Mouse (Mus musculus) embryonic fibroblast, embryonic 13.5 days (primary cell): ENCODE results near the gene Phactr4. TPM values are rescaled to one million over a fixed set of nuclear protein-coding genes. Genes with fewer than 3 reads are reported as not detected.

Experiments
- H3K27ac ChIP-seq: 2 replicates; pipeline ENCODE4 v1.5.1; 2012; ENCODE audit warnings: low read length, control low read depth, inconsistent platforms; ENCODE audit not compliant: insufficient read depth
- H3K4me1 ChIP-seq: 2 replicates; pipeline ENCODE4 v1.6.1; 2011; ENCODE audit warnings: low read length; ENCODE audit not compliant: control insufficient read depth, insufficient read depth
- H3K4me3 ChIP-seq: 2 replicates; pipeline ENCODE4 v1.5.1; 2011; ENCODE audit warnings: mild to moderate bottlenecking, control low read depth, low read length; ENCODE audit not compliant: insufficient read depth
- CTCF ChIP-seq: IDR thresholded peaks from 2 replicates; pipeline ENCODE4 v1.5.1; 2011; ENCODE audit warnings: mild to moderate bottlenecking, control low read depth, low read length, moderate library complexity, borderline replicate concordance; ENCODE audit not compliant: insufficient read depth
- POLR2A ChIP-seq: IDR thresholded peaks from 2 replicates; pipeline ENCODE4 v1.6.1; 2011; ENCODE audit warnings: low read depth, mild to moderate bottlenecking, control low read depth, low read length, moderate library complexity
- polyA plus RNA-seq: library from polyadenylated mRNA; stranded (reverse); fragments of >200 nt; gene quantifications from 2 replicates; pipeline ENCODE4 v1.2.4, GENCODE M21; 2011; ENCODE audit warnings: low read depth; ENCODE audit not compliant: missing spikeins, insufficient read length

Gene Phactr4
- polyA plus RNA-seq, 1 experiment = 28.5 TPM

DNA sequence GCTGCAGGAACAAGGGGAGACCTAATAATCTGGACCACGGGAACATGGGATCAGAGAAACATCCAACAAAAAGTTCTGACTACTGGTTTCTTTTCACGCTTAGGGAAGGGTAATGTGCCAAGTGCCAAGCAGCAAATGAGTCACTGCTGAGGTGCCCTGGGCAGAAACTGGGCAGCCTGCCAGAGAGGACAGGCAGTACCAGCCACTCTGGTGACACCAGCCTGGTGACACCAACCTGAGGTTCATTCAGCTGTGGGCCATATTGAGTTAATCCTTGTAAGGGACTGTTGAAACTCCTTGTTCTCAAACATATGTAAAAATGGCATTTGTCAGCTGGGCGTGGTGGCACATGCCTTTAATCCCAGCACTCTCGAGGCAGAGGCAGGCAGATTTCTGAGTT is 67.7 kb downstream of the Phactr4 start:
- no peak for TF ChIP-seq CTCF
- TF ChIP-seq POLR2A = no peak
- Histone ChIP-seq H3K27ac (no peak overlapping the region), H3K4me1 (no peaks in the 10 kb centered on the region; the same call in 1 of the 2 replicates), H3K4me3 (no peak overlapping the region)

DNA sequence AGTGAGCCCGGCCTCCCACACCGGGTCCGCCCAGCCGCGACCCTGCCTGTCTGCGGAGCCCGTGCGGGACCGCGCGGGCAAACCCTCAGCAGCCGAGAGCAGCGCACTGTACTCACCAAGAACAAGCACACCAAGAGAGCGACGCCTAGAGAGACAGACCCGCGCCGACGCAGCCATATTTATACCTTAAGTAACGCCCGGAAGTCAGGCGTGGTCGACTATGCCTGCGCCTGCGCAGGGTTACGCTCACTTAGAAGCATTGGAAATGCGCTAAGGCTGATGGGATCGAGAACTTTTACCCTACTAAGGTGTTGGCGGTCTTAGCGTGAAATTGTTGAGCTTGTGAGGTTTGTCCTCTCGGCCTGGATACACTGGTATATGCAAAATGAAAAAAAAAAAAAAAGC is 68.8 kb downstream of the Phactr4 start, which contains the start of gene Rcc1:
Rcc1 (minus strand) TSS at position 125 of the 405 bp plus-strand sequence.
- no peaks in the 10 kb centered on the region; the same call in 1 of the 2 replicates for H3K4me1 ChIP-seq
- TF ChIP-seq POLR2A (peak; percentile 100), CTCF (no peak)
- H3K27ac ChIP-seq = peak within 1 kb of the TSS; percentile 86
- peak within 1 kb of the TSS; percentile 94 for H3K4me3 ChIP-seq

GRCm38 (mm10) chr4:132352739-132353138 is 69.5 kb downstream of the Phactr4 start:
- no peaks in the 10 kb centered on the region; the same call in 1 of the 2 replicates for H3K4me1 ChIP-seq
- TF ChIP-seq CTCF = no peak
- TF ChIP-seq POLR2A = no peak
- H3K4me3 ChIP-seq = peak overlapping the region; percentile 94
- H3K27ac ChIP-seq = peak overlapping the region; percentile 86

DNA sequence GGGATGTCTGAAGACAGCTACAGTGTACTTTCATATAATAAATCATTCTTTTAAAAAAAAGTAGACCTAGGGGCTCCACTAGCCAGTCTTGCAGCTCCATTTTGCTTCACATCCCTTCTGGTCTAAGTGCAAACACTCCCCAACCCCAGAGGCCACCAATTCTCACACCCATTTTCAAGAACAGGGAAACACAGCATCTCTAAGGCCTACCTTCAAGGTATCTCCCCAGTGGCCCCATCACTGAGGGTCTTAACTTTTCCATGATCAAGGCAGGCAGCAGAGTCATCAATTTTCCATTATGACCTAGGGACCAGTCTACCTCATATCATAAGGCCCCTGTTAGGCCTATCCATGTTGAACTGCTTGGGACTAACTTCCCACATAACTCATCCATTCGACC is 70.9 kb downstream of the Phactr4 start:
- no peaks in the 10 kb centered on the region; the same call in 1 of the 2 replicates for H3K4me1 ChIP-seq
- no peak for TF ChIP-seq CTCF
- TF ChIP-seq POLR2A = no peak
- H3K27ac ChIP-seq = peak overlapping the region; percentile 70
- H3K4me3 ChIP-seq = peak overlapping the region; percentile 94

DNA sequence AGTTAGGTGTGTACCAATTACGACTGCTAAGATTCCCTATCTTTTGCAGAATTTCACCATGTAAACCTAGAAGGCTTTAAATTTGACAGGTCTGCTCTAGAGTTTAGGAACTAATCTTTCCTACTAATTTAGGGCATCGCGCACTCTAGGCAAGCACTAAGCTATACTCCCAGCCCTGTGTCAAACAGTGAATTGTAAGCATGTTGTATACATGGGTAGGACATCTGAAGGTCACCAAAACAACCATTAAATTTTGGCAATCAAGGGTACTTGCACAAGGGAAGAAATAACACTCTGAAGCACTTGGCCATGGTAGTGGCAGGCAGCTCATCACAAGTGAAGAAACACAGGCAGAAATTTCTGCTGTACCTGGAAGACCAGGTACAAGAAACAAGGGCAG is 71.4 kb downstream of the Phactr4 start:
- H3K4me1 ChIP-seq = no peaks in the 10 kb centered on the region; the same call in 1 of the 2 replicates
- H3K4me3 ChIP-seq = peak overlapping the region; percentile 94
- TF ChIP-seq POLR2A = 0 out of 2 replicates have a peak, but pooled peaks have one; percentile 12
- no peak for TF ChIP-seq CTCF
- peak overlapping the region; percentile 36; the same call in 1 of the 2 replicates for H3K27ac ChIP-seq

- H3K4me3 ChIP-seq = no peak overlapping the region
- no peaks in the 10 kb centered on the region; the same call in 1 of the 2 replicates for H3K4me1 ChIP-seq
- TF ChIP-seq CTCF (no peak), POLR2A (peak; percentile 54; the same call in 1 of the 2 replicates)
- no peak overlapping the region; the same call in 1 of the 2 replicates for H3K27ac ChIP-seq
Measured at GRCm38 (mm10) chr4:132350123-132350740, 72.1 kb downstream of the Phactr4 start.

GRCm38 (mm10) chr4:132349495-132350122 is 72.7 kb downstream of the Phactr4 start:
- Histone ChIP-seq H3K27ac (no peak overlapping the region), H3K4me3 (no peak overlapping the region), H3K4me1 (no peaks in the 10 kb centered on the region; the same call in 1 of the 2 replicates)
- TF ChIP-seq POLR2A = peak; percentile 61; the same call in 1 of the 2 replicates
- no peak for TF ChIP-seq CTCF

- Histone ChIP-seq H3K4me3 (no peak overlapping the region), H3K4me1 (no peaks in the 10 kb centered on the region; the same call in 1 of the 2 replicates), H3K27ac (peak overlapping the region; percentile 61)
- TF ChIP-seq CTCF (no peak), POLR2A (no peak)
Measured at GRCm38 (mm10) chr4:132346661-132347060, 75.6 kb downstream of the Phactr4 start.

DNA sequence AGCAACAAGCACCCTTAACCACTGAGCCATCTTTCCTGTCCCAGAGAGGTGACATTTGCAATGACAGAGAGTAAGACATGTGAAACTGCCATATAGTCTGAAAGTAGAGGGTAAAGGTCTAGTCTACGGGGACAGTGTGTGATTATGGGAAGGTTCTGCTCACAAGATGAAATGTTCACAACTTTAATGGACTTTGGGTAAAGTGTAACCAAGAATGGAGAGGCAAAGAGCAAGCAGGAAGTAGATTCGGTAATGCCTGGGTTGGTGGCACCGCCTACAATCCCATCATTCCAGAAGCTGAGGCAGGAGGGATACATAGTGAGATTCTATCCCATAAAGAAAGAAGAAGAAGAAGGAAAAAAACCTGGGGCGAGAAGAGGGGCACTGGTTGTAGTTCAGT is 76.0 kb downstream of the Phactr4 start:
- Histone ChIP-seq H3K27ac (peak overlapping the region; percentile 61), H3K4me3 (no peak overlapping the region), H3K4me1 (no peaks in the 10 kb centered on the region)
- TF ChIP-seq POLR2A (no peak), CTCF (no peak)

DNA sequence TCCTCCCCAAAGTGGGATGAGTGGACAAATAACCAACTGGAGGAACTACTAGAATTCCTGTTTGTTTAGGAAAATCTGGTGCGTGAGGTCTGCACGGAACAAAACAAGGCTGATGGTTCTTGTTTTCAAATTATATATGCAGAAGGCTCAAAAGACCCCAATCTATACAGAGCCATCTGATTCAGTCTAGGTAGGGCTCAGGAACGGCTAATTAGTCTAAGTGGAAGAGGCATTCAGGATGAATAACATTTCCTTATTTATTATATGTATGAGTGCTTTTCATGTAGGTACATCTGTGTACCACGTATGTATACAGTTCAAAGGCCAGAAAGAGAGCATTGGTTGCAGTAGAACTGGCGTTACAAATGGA is 76.5 kb downstream of the Phactr4 start:
- H3K4me1 ChIP-seq = no peaks in the 10 kb centered on the region
- no peak overlapping the region for H3K27ac ChIP-seq
- no peak overlapping the region for H3K4me3 ChIP-seq
- TF ChIP-seq POLR2A (no peak), CTCF (no peak)
